Mouse (Mus musculus) heart, postnatal 0 days (tissue): ENCODE results near the gene Spc24.

Experiments
- CTCF ChIP-seq: IDR thresholded peaks from 2 replicates; pipeline ENCODE4 v1.5.1; 2016; ENCODE audit warnings: antibody characterized with exemption, control low read depth, low read depth
- EP300 ChIP-seq: IDR thresholded peaks from 2 replicates; pipeline ENCODE4 v1.6.1; 2016; ENCODE audit warnings: antibody characterized with exemption, low read depth

- TF ChIP-seq EP300 = no peak
- no peak for TF ChIP-seq CTCF
These were observed 50.8 kb downstream of the Spc24 start for GRCm38 (mm10) chr9:21709340-21709739.
